In genomic region chr3:145268066-145268465, GRCm38 (mm10) we compare ENCODE assay signal across 10 mouse cellular contexts. TPM values are rescaled to one million over a fixed set of nuclear protein-coding genes. Genes with fewer than 3 reads are reported as not detected.
A peak's percentile ranks its signal among the peaks of the same experiment; 100 is the strongest.
DNase-seq lines count a peak whose midpoint lies in the region; TF ChIP-seq lines count a peak whose summit lies in the region.
"Had no signal": no experiment of that assay in that cellular context is flagged by ENCODE, and none has a peak within 500 bp of the region (broad histone marks: within the 10 kb centered on the region; RNA-seq: fewer than 3 reads in every experiment).

No protein-coding gene starts in this region.

- no peak overlapping the region for H3K27ac ChIP-seq in heart, embryonic 10.5 days
- H3K27ac ChIP-seq: forebrain, embryonic 13.5 days had no signal

- no peaks in the 10 kb centered on the region for H3K9me3 ChIP-seq in heart, embryonic 10.5 days
- H3K9me3 ChIP-seq: forebrain, embryonic 13.5 days had no signal

- WGBS in heart, embryonic 10.5 days = 83% methylated on average over 7 of the region's 7 CpGs

- H3K27me3 ChIP-seq in myocyte (ENCODE audit: control insufficient read depth, insufficient read depth, insufficient read length) = no peaks in the 10 kb centered on the region
- H3K27me3 ChIP-seq in heart, embryonic 10.5 days (ENCODE audit: insufficient read depth, poor library complexity, severe bottlenecking) = no peaks in the 10 kb centered on the region
- H3K27me3 ChIP-seq: forebrain, embryonic 13.5 days had no signal

- H3K4me2 ChIP-seq in myocyte (ENCODE audit: low read depth) = peak overlapping the region; percentile 28
- H3K4me2 ChIP-seq: forebrain, embryonic 13.5 days had no signal

- no peak for TF ChIP-seq POLR2A in myocyte (IDR thresholded peaks at IDR 0.05; ENCODE audit: insufficient read length, low read depth)

- no peak overlapping the region for H3ac ChIP-seq in myocyte (ENCODE audit: control insufficient read depth, insufficient read length)

- H3K4me1 ChIP-seq in heart, embryonic 10.5 days = no peaks in the 10 kb centered on the region
- H3K4me1 ChIP-seq: forebrain, embryonic 13.5 days had no signal

- H3K36me3 ChIP-seq in myocyte (ENCODE audit: control insufficient read depth, insufficient read depth) = no peaks in the 10 kb centered on the region
- no peaks in the 10 kb centered on the region for H3K36me3 ChIP-seq in heart, embryonic 10.5 days

- peak; percentile 9 to 13 for DNase-seq in layer of hippocampus, adult 8-10 months (ENCODE audit: low spot score in 2 of 2)
- DNase-seq in layer of hippocampus, postnatal 10 days (ENCODE audit: low spot score in 2 of 2) = no peak
- DNase-seq in MN1 (ENCODE audit: low spot score) = peak; percentile 51
- peak; percentile 78 for DNase-seq in fibroblast of lung, adult 2 months (ENCODE audit: low read depth)
- DNase-seq in left cerebral cortex, adult 8-10 months (ENCODE audit: low spot score in 2 of 2) = no peak
- no peak for DNase-seq in heart, embryonic 10.5 days (ENCODE audit: low spot score)

- H3K79me2 ChIP-seq in myocyte (ENCODE audit: control insufficient read depth, insufficient read depth) = no peaks in the 10 kb centered on the region

- no peak overlapping the region for H3K4me3 ChIP-seq in myocyte
- H3K4me3 ChIP-seq in heart, embryonic 10.5 days = no peak overlapping the region
- H3K4me3 ChIP-seq: forebrain, embryonic 13.5 days had no signal

TF ChIP-seq in myocyte, 11 proteins besides CTCF, POLR2A, EP300 and RAD21:
- no peak for TF ChIP-seq TCF12 (IDR thresholded peaks at IDR 0.05; ENCODE audit: insufficient read depth, poor library complexity, severe bottlenecking)
- peak; percentile 99 for TF ChIP-seq CEBPB (IDR thresholded peaks at IDR 0.05; ENCODE audit: insufficient read depth, poor library complexity, severe bottlenecking)

RNA-seq across cellular contexts. Expression of gene Col24a1, which starts 24.2 kb away (rescaled TPM):
- 1 to 10 TPM in 1 of 4 experiments, under 1 TPM in 3; 0.23 to 3.2 (median 0.40) TPM for total RNA-seq in layer of hippocampus, adult 8-10 months (2022)
- total RNA-seq in layer of hippocampus, postnatal 10 days (2021) = 1 to 10 TPM in 1 of 2 experiments, under 1 TPM in 1; 0.69 to 1.6 TPM
- polyA plus RNA-seq in myocyte (2012; fragmentation: generic; extraction: Trizol) = 0.40 TPM
- total RNA-seq in left cerebral cortex, adult 8-10 months (2022) = 1 to 10 TPM; 2.4 to 4.4 (median 2.7) TPM
- 0.34 and 0.63 TPM in 2 replicates for polyA plus RNA-seq in heart, embryonic 10.5 days (2016; fragmentation: Nextera tagmentation; extraction: Ambion mirVana)
- total RNA-seq: hematopoietic stem cell, adult 5-6 weeks had no signal
- polyA plus RNA-seq: activated CD4-positive, CD25-positive, alpha-beta regulatory T cell, adult 4 months had no signal

Comparison
In these comparisons a context has a peak if more than half of its experiments do, and no peak if none do; other contexts are left out.
1. DNase-seq: peak in layer of hippocampus, adult 8-10 months (2 of 2), MN1 (single experiment) and fibroblast of lung, adult 2 months (single experiment); none in layer of hippocampus, postnatal 10 days (0 of 2), left cerebral cortex, adult 8-10 months (0 of 2) and heart, embryonic 10.5 days (single experiment).